Mouse (Mus musculus) heart, embryonic 15.5 days (tissue): ENCODE data around the gene Capn1. TPM values are rescaled to one million over a fixed set of nuclear protein-coding genes. Genes with fewer than 3 reads are reported as not detected.
A peak's percentile ranks its signal among the peaks of the same experiment; 100 is the strongest.

Experiments used
- ATAC-seq: fragments of 200-750 bp; cut with Nextera tagmentation; replicated peaks from 2 replicates; pipeline ENCODE4 v1.8.0; 2017; ENCODE audit warnings: low read depth, moderate TSS enrichment; ENCODE audit not compliant: insufficient number of reproducible peaks, insufficient read depth, low FRiP score
- H3K27ac ChIP-seq: fragments of 300-500 bp; sonication (generic); 2 replicates; pipeline ENCODE4 v1.5.1; 2015; ENCODE audit warnings: mild to moderate bottlenecking, inconsistent platforms
- H3K27me3 ChIP-seq: fragments of 300-500 bp; sonication (generic); 2 replicates; pipeline ENCODE4 v1.6.1; 2015; ENCODE audit warnings: inconsistent platforms
- H3K36me3 ChIP-seq: fragments of 300-500 bp; sonication (generic); 2 replicates; pipeline ENCODE4 v1.6.1; 2015; ENCODE audit warnings: mild to moderate bottlenecking, inconsistent platforms
- H3K4me1 ChIP-seq: fragments of 300-500 bp; sonication (generic); replicated peaks from 2 replicates; pipeline ENCODE4 v1.6.1; 2015; ENCODE audit warnings: inconsistent platforms
- H3K4me2 ChIP-seq: fragments of 300-500 bp; sonication (generic); 2 replicates; pipeline ENCODE4 v1.6.1; 2015; ENCODE audit warnings: inconsistent platforms, mild to moderate bottlenecking, moderate library complexity
- H3K4me3 ChIP-seq: fragments of 300-500 bp; sonication (generic); 2 replicates; pipeline ENCODE4 v1.5.1; 2015; ENCODE audit warnings: mild to moderate bottlenecking, inconsistent platforms
- H3K9ac ChIP-seq: fragments of 300-500 bp; sonication (generic); 2 replicates; pipeline ENCODE4 v1.6.1; 2015; ENCODE audit warnings: mild to moderate bottlenecking, inconsistent platforms
- H3K9me3 ChIP-seq: fragments of 300-500 bp; sonication (generic); replicated peaks from 2 replicates; pipeline ENCODE4 v1.6.1; 2016; ENCODE audit warnings: inconsistent platforms
- WGBS: fragments of 180-500 bp; shearing (Covaris S2); methylation state at CpG from one replicate; pipeline ENCODE4 v1.1.7; 2015; ENCODE audit warnings: mixed read lengths; 5-methylcytosine and 5-hydroxymethylcytosine counted together
- polyA plus RNA-seq: library from polyadenylated mRNA; unstranded; fragments of >200 nt; fragmentation: Nextera tagmentation; extraction: Ambion mirVana; gene quantifications from 2 replicates; pipeline ENCODE4 v1.2.1, GENCODE M21; 2015

Gene Capn1
- polyA plus RNA-seq, 1 experiment from 2014 or later, result 6.6 TPM

- Histone ChIP-seq H3K9me3 (no peaks in the 10 kb centered on the region), H3K4me3 (peak overlapping the region; percentile 18), H3K27me3 (no peaks in the 10 kb centered on the region), H3K4me1 (peaks cover 49% of the 10 kb centered on the region), H3K9ac (0 out of 2 replicates have a peak overlapping the region, but pooled peaks have one; percentile 5), H3K27ac (peak overlapping the region; percentile 89), H3K4me2 (peak overlapping the region; percentile 44), H3K36me3 (peaks cover 18% of the 10 kb centered on the region)
- WGBS, result 66% methylated on average over 16 of the region's 16 CpGs
- no peak for ATAC-seq
These were observed 64.1 kb downstream of the Capn1 start for GRCm38 (mm10) chr19:5951631-5952030.

- H3K27me3 ChIP-seq, result no peaks in the 10 kb centered on the region
- 90% methylated on average over 11 of the region's 11 CpGs for WGBS
- no peak overlapping the region for H3K4me3 ChIP-seq
- no peak overlapping the region for H3K9ac ChIP-seq
- H3K27ac ChIP-seq, result no peak overlapping the region
- no peak overlapping the region for H3K4me2 ChIP-seq
- peaks cover 18% of the 10 kb centered on the region for H3K36me3 ChIP-seq
- H3K9me3 ChIP-seq, result no peaks in the 10 kb centered on the region
- peaks cover 52% of the 10 kb centered on the region for H3K4me1 ChIP-seq
- no peak for ATAC-seq
These were observed 65.5 kb downstream of the Capn1 start for GRCm38 (mm10) chr19:5950218-5950617.

GRCm38 (mm10) chr19:5945891-5946290 lies 69.8 kb downstream of the Capn1 start:
- Histone ChIP-seq H3K4me2 (no peak overlapping the region), H3K27me3 (no peaks in the 10 kb centered on the region), H3K36me3 (peaks cover 27% of the 10 kb centered on the region), H3K4me3 (no peak overlapping the region), H3K9ac (no peak overlapping the region), H3K4me1 (peaks cover 44% of the 10 kb centered on the region), H3K27ac (peak overlapping the region; percentile 72), H3K9me3 (no peaks in the 10 kb centered on the region)
- ATAC-seq, result no peak
- 45% methylated on average over 8 of the region's 8 CpGs for WGBS

GRCm38 (mm10) chr19:5945027-5945426 lies 70.7 kb downstream of the Capn1 start:
- H3K4me1 ChIP-seq, result peaks cover 51% of the 10 kb centered on the region
- peak overlapping the region; percentile 11 for H3K4me2 ChIP-seq
- H3K36me3 ChIP-seq, result peaks cover 21% of the 10 kb centered on the region
- ATAC-seq, result peak; percentile 70
- no peak overlapping the region for H3K9ac ChIP-seq
- 19% methylated on average over 7 of the region's 7 CpGs for WGBS
- H3K27me3 ChIP-seq, result no peaks in the 10 kb centered on the region
- peak overlapping the region; percentile 72 for H3K27ac ChIP-seq
- no peak overlapping the region for H3K4me3 ChIP-seq
- H3K9me3 ChIP-seq, result no peaks in the 10 kb centered on the region

GRCm38 (mm10) chr19:5944145-5944544 lies 71.6 kb downstream of the Capn1 start:
- 42% methylated on average over 8 of the region's 8 CpGs for WGBS
- H3K27me3 ChIP-seq, result no peaks in the 10 kb centered on the region
- peak overlapping the region; percentile 72 for H3K27ac ChIP-seq
- H3K4me3 ChIP-seq, result no peak overlapping the region
- H3K4me2 ChIP-seq, result no peak overlapping the region
- no peak for ATAC-seq
- peaks cover 20% of the 10 kb centered on the region for H3K36me3 ChIP-seq
- H3K9me3 ChIP-seq, result no peaks in the 10 kb centered on the region
- H3K4me1 ChIP-seq, result peaks cover 57% of the 10 kb centered on the region
- no peak overlapping the region for H3K9ac ChIP-seq

- Histone ChIP-seq H3K9ac (no peak overlapping the region), H3K27ac (no peak overlapping the region), H3K27me3 (no peaks in the 10 kb centered on the region), H3K4me2 (no peak overlapping the region), H3K9me3 (no peaks in the 10 kb centered on the region), H3K4me1 (peaks cover 61% of the 10 kb centered on the region), H3K36me3 (peaks cover 20% of the 10 kb centered on the region), H3K4me3 (no peak overlapping the region)
- ATAC-seq, result no peak
- 88% methylated on average over 15 of the region's 15 CpGs for WGBS
These were observed 72.3 kb downstream of the Capn1 start for GRCm38 (mm10) chr19:5943404-5943803.

- ATAC-seq, result no peak
- Histone ChIP-seq H3K27ac (no peak overlapping the region), H3K9ac (no peak overlapping the region), H3K4me3 (no peak overlapping the region), H3K4me2 (no peak overlapping the region), H3K27me3 (no peaks in the 10 kb centered on the region), H3K36me3 (peaks cover 17% of the 10 kb centered on the region), H3K9me3 (no peaks in the 10 kb centered on the region), H3K4me1 (peaks cover 69% of the 10 kb centered on the region)
- WGBS, result 64% methylated on average over 7 of the region's 7 CpGs
These were observed 73.1 kb downstream of the Capn1 start for GRCm38 (mm10) chr19:5942581-5942980.

- H3K27ac ChIP-seq, result peak overlapping the region; percentile 71
- no peak overlapping the region for H3K9ac ChIP-seq
- H3K36me3 ChIP-seq, result peaks cover 15% of the 10 kb centered on the region; the same call in 1 of the 2 replicates
- H3K27me3 ChIP-seq, result no peaks in the 10 kb centered on the region
- peaks cover 67% of the 10 kb centered on the region for H3K4me1 ChIP-seq
- H3K4me3 ChIP-seq, result no peak overlapping the region
- no peak overlapping the region for H3K4me2 ChIP-seq
- 79% methylated on average over 10 of the region's 10 CpGs for WGBS
- H3K9me3 ChIP-seq, result no peaks in the 10 kb centered on the region
- no peak for ATAC-seq
These were observed 75.0 kb downstream of the Capn1 start for GRCm38 (mm10) chr19:5940656-5941055.

GRCm38 (mm10) chr19:5940173-5940572 lies 75.5 kb downstream of the Capn1 start:
- 0 out of 2 replicates have a peak, but pooled peaks have one; percentile 25 for ATAC-seq
- 41% methylated on average over 4 of the region's 4 CpGs for WGBS
- H3K9me3 ChIP-seq, result no peaks in the 10 kb centered on the region
- peaks cover 67% of the 10 kb centered on the region for H3K4me1 ChIP-seq
- no peaks in the 10 kb centered on the region for H3K27me3 ChIP-seq
- peak overlapping the region; percentile 71 for H3K27ac ChIP-seq
- peaks cover 15% of the 10 kb centered on the region; the same call in 1 of the 2 replicates for H3K36me3 ChIP-seq
- peak overlapping the region; percentile 26; the same call in 1 of the 2 replicates for H3K9ac ChIP-seq
- H3K4me2 ChIP-seq, result no peak overlapping the region
- no peak overlapping the region for H3K4me3 ChIP-seq

GRCm38 (mm10) chr19:5939715-5940114 lies 76.0 kb downstream of the Capn1 start:
- Histone ChIP-seq H3K9ac (peak overlapping the region; percentile 26; the same call in 1 of the 2 replicates), H3K9me3 (no peaks in the 10 kb centered on the region), H3K4me2 (no peak overlapping the region), H3K36me3 (peaks cover 15% of the 10 kb centered on the region; the same call in 1 of the 2 replicates), H3K27me3 (no peaks in the 10 kb centered on the region), H3K4me3 (no peak overlapping the region), H3K27ac (peak overlapping the region; percentile 71), H3K4me1 (peaks cover 67% of the 10 kb centered on the region)
- 77% methylated on average over 5 of the region's 5 CpGs for WGBS
- no peak for ATAC-seq
